Mouse (Mus musculus) erythroblast, embryonic 14.5 days (primary cell): ENCODE measurements around the gene Gm17324.

ENCODE experiments used
- GATA1 ChIP-seq: IDR thresholded peaks from 2 replicates; pipeline ENCODE4 v1.6.1; 2012; ENCODE audit warnings: low read length, inconsistent platforms, mixed read lengths
- TAL1 ChIP-seq: IDR thresholded peaks from 3 replicates; pipeline ENCODE4 v1.6.1; 2012; ENCODE audit warnings: low read length, inconsistent platforms, mixed read lengths

- no peak for TF ChIP-seq GATA1
- no peak for TF ChIP-seq TAL1
Measured at GRCm38 (mm10) chr9:78463337-78463736, 14.8 kb upstream of the Gm17324 start.
